Mouse (Mus musculus) MEL (cell line): ENCODE measurements around the gene Atp4a.

ENCODE experiments used
- BHLHE40 ChIP-seq: IDR thresholded peaks from 2 replicates; pipeline ENCODE4 v1.6.1; 2012; ENCODE audit warnings: low read depth, mild to moderate bottlenecking, inconsistent platforms, low read length, improper control_type of control experiment, borderline replicate concordance
- CTCF ChIP-seq, 3 experiments: IDR thresholded peaks in 2 of 3; conservative IDR thresholded peaks in 1 of 3; 2 replicates each; pipeline ENCODE4 v1.5.1; 2011 to 2012; ENCODE audit warnings: low read length in 3 of 3, low read depth in 2 of 3, mild to moderate bottlenecking in 2 of 3, improper control_type of control experiment in 1 of 3, inconsistent platforms in 1 of 3, mixed read lengths in 1 of 3, moderate library complexity in 1 of 3; ENCODE audit not compliant: control insufficient read depth in 1 of 3, insufficient read depth in 1 of 3, poor library complexity in 1 of 3, severe bottlenecking in 1 of 3
- EP300 ChIP-seq, 2 experiments: IDR thresholded peaks; 2 replicates each; pipeline ENCODE4 v1.6.1; 2011; ENCODE audit warnings: improper control_type of control experiment in 2 of 2, low read length in 2 of 2, low read depth in 1 of 2, mild to moderate bottlenecking in 1 of 2
- GABPA ChIP-seq: IDR thresholded peaks from 2 replicates; pipeline ENCODE4 v1.6.1; 2012; ENCODE audit warnings: low read depth, mild to moderate bottlenecking, inconsistent platforms, low read length, improper control_type of control experiment, moderate library complexity
- NRF1 ChIP-seq: IDR thresholded peaks from 2 replicates; pipeline ENCODE4 v1.6.1; 2014; ENCODE audit warnings: low read depth, mild to moderate bottlenecking, inconsistent platforms, low read length, improper control_type of control experiment, moderate library complexity; ENCODE audit not compliant: poor library complexity, insufficient read depth, severe bottlenecking
- RAD21 ChIP-seq: IDR thresholded peaks from 2 replicates; pipeline ENCODE4 v1.6.1; 2011; ENCODE audit warnings: mild to moderate bottlenecking, low read depth, low read length, improper control_type of control experiment
- UBTF ChIP-seq: IDR thresholded peaks from 2 replicates; pipeline ENCODE4 v1.6.1; 2012; ENCODE audit warnings: low read depth, mild to moderate bottlenecking, inconsistent platforms, low read length, improper control_type of control experiment, moderate library complexity, borderline replicate concordance; ENCODE audit not compliant: insufficient read depth
- USF1 ChIP-seq: IDR thresholded peaks from 2 replicates; pipeline ENCODE4 v1.6.1; 2014; ENCODE audit warnings: low read depth, mild to moderate bottlenecking, inconsistent platforms, low read length, improper control_type of control experiment, moderate library complexity
- USF2 ChIP-seq, 2 experiments: IDR thresholded peaks; 2 replicates each; pipeline ENCODE4 v1.6.1; 2011 to 2012; ENCODE audit warnings: improper control_type of control experiment in 2 of 2, low read length in 2 of 2, borderline replicate concordance in 1 of 2, inconsistent platforms in 1 of 2, low read depth in 1 of 2, mild to moderate bottlenecking in 1 of 2; ENCODE audit not compliant: insufficient read depth in 1 of 2
- ZMIZ1 ChIP-seq: IDR thresholded peaks from 2 replicates; pipeline ENCODE4 v1.6.1; 2012; ENCODE audit warnings: low read depth, mild to moderate bottlenecking, inconsistent platforms, low read length, improper control_type of control experiment, moderate library complexity

GRCm38 (mm10) chr7:30683425-30683824, 28.6 kb upstream of the Atp4a start:
- TF ChIP-seq UBTF = no peak
- TF ChIP-seq USF1 = no peak
- no peak for TF ChIP-seq CTCF (IDR thresholded peaks at IDR 0.05 in 2 of 3, conservative IDR thresholded peaks at IDR 0.05 in 1 of 3; ENCODE audit: control insufficient read depth in 1 of 3, insufficient read depth in 1 of 3, low read depth in 2 of 3, low read length in 3 of 3, poor library complexity in 1 of 3, severe bottlenecking in 1 of 3)
- no peak for TF ChIP-seq USF2 (IDR thresholded peaks at IDR 0.05; ENCODE audit: borderline replicate concordance in 1 of 2, insufficient read depth in 1 of 2, low read depth in 1 of 2, low read length in 2 of 2)
- no peak for TF ChIP-seq EP300 (IDR thresholded peaks at IDR 0.05; ENCODE audit: low read depth in 1 of 2, low read length in 2 of 2)
- no peak for TF ChIP-seq ZMIZ1
- TF ChIP-seq BHLHE40 = no peak
- no peak for TF ChIP-seq NRF1
- no peak for TF ChIP-seq GABPA
- TF ChIP-seq RAD21 = no peak
